Mouse (Mus musculus): ENCODE results near the gene Tspan7.

- TF ChIP-seq CTCF (IDR thresholded peaks at IDR 0.05; ENCODE audit: low read depth) (no peak), EP300 (IDR thresholded peaks at IDR 0.05; ENCODE audit: low read depth) (no peak)
Measured at GRCm38 (mm10) chrX:10574523-10574922, 89.6 kb downstream of the Tspan7 start.
